Mouse (Mus musculus): Measurements from ENCODE around the gene Mtrr.
"Not testable (repeated sequence)": the region's sequence is repeated elsewhere in the genome, so short reads cannot be mapped to it uniquely, and the experiment has no call there.

The Mtrr gene

DNA sequence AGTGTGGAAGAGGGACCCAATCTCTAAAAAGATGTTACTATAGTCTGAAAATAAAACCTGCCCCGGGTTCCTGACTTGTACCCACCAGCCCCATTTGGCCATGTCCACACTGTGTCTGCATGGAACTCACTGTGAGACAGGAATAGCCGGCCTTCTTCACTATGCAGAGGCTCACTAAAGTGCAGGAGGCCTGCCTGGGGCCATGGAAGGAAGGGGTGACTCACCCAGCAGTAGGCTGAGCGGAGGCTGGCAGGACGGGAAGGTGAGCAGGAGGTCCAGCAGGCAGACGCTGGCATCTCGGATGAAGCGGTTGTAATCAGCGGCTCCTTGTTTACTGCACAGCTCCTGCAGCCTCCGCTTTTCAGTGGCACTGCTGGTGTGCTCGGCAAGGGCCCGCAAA, 13.4 kb downstream of the Mtrr start:
- DNase-seq (ENCODE audit: low spot score in 2 of 2), result no peak

DNA sequence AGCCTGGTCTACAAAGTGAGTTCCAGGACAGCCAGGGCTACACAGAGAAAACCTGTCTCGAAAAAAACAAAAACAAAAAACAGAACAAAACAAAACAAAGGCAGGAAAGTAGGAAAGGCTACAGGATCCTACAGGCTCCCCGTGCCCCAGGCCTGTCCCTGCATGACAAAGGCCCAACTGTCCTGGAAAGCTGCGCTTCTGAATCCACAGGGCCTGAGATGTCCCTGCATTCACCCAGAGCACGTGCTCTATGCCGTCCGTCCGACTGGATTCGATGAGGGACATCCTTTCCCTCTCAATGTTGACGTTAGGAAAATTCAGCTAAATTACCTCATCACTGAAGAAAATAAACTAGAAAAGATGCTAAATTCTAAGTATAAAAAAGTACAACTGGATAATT, 13.8 kb downstream of the Mtrr start:
- DNase-seq (ENCODE audit: low spot score in 2 of 2), result no peak

DNA sequence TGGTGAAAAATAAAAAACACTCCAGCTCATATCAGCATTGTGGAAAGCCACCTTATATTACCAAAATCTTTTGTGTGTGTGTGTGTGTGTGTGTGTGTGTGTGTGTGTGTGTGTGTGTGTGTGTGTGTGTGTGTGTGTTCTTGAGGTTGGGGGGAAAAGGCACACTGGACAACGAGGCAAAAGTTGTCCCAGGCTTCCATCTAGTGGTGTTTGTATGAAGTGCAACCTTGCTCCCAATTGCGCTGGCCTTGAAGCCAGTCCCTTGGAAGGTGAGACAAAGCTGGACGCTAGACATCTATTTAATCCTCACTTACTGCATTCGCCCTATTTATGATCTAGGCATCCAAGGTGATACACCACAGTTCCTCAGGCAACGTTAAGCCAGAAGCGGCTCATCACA, 28.6 kb downstream of the Mtrr start:
- DNase-seq (ENCODE audit: low spot score in 2 of 2), result not testable (repeated sequence)
